Mouse (Mus musculus): ENCODE data around the gene Zfp992. TPM values are rescaled to one million over a fixed set of nuclear protein-coding genes. Genes with fewer than 3 reads are reported as not detected.
A peak's percentile ranks its signal among the peaks of the same experiment; 100 is the strongest.
"Not testable (repeated sequence)": the region's sequence is repeated elsewhere in the genome, so short reads cannot be mapped to it uniquely, and the experiment has no call there.

Zfp992 gene
- polyA plus RNA-seq, 1 experiment: 21.9 TPM

DNA sequence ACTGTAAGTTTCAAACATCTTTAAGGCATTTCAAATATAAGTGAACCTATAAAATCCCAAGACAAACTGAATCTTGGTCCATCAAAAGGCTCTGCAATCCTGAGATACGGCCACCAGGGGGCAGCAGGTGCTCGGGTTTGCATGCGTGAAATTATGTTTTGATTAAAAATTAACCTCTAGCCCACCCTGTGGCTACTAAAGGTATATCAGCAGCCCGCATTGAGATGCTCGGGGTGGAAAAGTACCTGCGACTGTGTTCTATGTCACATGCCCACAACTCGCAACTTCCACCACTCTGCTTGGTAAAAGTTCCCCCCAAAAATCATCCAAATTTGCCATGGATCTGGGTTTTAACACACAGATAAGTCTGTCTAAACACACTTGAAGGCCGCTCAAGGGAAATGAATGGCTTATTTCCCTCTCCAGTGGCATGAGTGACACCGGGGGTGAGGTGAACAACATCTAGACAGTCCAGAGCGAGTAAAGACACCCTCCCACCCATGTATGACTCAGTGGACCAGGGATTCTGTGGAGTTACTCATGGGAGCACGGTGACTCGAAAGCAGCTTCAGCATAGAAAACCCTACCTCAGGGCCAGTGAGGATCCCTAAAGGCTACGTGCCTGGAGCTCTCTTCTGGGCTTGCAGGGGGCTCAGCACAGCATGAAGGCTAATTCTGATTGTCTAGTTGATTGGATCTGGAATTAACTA is 34.9 kb downstream of the Zfp992 start:
- H3K4me1 ChIP-seq (ENCODE audit: control insufficient read depth, insufficient read depth, low read length); H3K4me3 ChIP-seq (ENCODE audit: insufficient read depth, low read length); H3K27ac ChIP-seq (ENCODE audit: insufficient read depth, low read depth, low read length): not testable (repeated sequence)
- peak; percentile 41; the same call in 1 of the 2 replicates for TF ChIP-seq CTCF (IDR thresholded peaks at IDR 0.05; ENCODE audit: low read depth, low read length)

DNA sequence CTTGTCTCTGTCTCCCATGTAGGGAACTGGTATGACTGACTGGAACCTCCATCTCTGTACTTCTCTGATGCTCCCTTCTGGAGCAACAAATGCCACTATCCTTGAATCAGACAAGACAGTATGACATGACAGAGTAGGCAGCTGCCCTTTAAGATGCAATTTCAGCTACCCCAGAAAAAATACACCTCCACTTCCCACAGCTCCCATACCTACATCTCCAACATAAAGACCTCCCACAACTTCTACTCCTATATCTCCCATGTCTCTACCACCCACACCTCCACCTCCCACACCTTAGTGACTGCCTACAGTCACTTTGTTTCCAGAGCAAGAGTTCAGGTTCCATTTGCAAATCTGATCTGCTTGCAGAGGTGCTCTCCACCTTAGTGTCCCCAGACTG is 35.9 kb downstream of the Zfp992 start:
- H3K4me3 ChIP-seq (ENCODE audit: insufficient read depth, low read length); H3K27ac ChIP-seq (ENCODE audit: insufficient read depth, low read depth, low read length); H3K4me1 ChIP-seq (ENCODE audit: control insufficient read depth, insufficient read depth, low read length): not testable (repeated sequence)

DNA sequence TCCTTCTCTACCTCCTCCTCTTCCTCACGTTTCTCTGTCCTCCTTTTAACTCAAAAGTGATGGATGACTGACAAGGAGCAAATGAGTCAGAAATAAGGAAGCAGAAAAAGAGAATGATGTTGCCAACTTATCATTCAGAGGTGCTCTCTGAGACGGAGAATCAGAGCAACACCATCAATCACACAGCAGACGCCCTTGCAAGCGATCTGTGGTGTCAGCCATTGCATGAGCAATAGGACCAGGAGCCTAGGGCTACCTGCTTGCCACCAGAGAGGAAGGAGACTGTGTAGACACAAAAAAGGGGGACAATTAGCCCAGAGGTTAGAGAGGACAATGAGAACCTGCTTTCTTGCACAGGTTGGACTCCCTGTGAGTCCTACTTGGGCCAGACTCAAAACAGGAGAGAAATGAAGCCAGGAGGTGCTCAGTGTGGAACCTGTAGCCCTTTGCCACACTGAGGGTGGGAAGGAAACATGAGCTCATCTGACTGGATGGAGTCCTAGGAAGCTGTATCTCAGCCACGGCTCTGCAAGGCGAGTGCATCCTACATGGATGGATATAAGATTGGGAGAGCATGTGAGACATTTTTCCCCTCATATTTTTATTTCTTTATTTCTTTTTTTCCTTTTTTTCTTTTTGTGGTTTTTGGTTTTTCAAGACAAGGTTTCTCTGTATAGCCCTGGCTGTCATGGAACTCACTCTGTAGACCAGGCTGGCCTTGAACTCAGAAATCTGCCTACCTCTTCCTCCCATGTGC is 36.5 kb downstream of the Zfp992 start:
- not testable (repeated sequence) for H3K4me3 ChIP-seq (ENCODE audit: insufficient read depth, low read length); H3K27ac ChIP-seq (ENCODE audit: insufficient read depth, low read depth, low read length); H3K4me1 ChIP-seq (ENCODE audit: control insufficient read depth, insufficient read depth, low read length)

DNA sequence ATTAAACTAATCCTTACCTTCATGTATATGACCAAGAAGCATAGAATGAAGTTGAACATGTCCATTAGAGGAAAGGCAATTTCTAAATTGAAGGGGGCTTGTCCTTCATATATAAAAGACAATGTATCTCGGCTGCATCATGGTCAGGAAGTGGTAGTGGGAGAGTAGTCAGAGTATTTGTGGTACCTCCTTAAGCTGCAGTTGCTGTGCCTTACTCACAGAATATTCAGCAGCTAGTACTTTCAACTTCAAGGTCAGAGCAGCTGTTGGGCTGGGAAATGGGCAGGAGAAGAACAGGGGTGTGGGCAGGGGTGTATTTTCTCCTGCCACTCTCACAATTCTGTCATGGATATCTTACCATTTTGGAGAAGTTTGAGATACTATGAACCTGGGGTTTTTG is 37.9 kb downstream of the Zfp992 start:
- H3K4me1 ChIP-seq (ENCODE audit: control insufficient read depth, insufficient read depth, low read length): not testable (repeated sequence)

DNA sequence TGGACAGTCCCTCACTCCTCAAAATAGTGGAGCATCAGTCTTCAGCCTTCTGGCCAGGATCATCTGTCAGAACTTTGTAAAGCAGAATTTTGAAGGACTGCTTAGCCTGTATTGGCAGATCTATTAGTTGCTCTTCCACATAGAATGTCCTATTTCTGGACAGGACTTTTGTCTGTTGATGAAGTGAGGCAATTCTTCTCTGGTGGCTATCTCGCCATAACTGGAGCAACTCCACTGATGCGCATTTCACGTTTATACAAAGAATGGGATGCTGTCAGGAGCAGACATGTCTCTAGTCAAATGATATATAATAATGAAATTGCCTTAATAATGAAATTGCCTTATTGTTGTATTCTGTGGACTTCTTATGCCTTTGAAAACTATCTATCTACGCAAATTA is 40.4 kb downstream of the Zfp992 start:
- not testable (repeated sequence) for H3K27ac ChIP-seq (ENCODE audit: insufficient read depth, low read depth, low read length); H3K4me1 ChIP-seq (ENCODE audit: control insufficient read depth, insufficient read depth, low read length); H3K4me3 ChIP-seq (ENCODE audit: insufficient read depth, low read length)

More for the DNA sequence above, 37.9 kb downstream of the Zfp992 start:
- H3K27ac ChIP-seq (ENCODE audit: insufficient read depth, low read depth, low read length); H3K4me3 ChIP-seq (ENCODE audit: insufficient read depth, low read length): not testable (repeated sequence)

DNA sequence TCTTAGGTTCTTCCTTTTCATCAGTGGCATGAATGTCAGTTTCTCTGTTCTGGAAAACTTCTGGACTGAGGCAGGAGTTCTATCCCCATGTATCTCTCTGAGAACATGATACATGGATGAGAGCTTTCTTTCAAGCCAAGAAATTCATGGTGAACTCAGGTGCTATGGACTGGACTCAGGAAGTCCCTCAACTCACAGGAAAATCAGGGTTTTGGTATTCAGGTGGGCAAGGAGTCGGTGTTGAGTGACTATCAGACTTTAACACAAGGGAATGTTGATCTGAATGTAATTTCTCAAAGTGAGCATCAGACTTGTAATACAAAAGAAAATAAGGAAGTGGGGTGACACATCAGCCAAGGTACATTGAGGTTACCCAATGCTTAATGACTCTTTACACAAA is 43.2 kb downstream of the Zfp992 start:
- H3K4me1 ChIP-seq (ENCODE audit: control insufficient read depth, insufficient read depth, low read length); H3K4me3 ChIP-seq (ENCODE audit: insufficient read depth, low read length); H3K27ac ChIP-seq (ENCODE audit: insufficient read depth, low read depth, low read length): not testable (repeated sequence)

DNA sequence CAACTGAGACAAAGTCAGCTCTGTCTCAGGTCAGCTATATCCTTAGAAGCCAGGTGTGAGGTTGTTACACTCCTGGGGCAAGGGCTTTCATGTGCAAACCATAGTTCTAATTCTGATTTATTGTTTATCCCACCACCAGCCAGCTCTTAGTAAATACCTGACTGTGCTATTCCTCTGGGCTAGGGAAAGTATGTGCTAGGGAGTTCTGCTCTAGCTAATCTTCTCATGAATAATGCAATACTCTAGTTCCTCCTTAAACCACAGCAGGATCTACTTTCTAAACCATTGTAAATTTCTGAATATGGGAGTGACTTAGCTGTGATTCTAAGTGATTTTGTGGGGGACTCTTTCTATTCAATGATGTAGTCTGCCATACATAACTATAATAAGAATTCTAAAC is 43.6 kb downstream of the Zfp992 start:
- Histone ChIP-seq H3K4me1 (ENCODE audit: control insufficient read depth, insufficient read depth, low read length) (no peaks in the 10 kb centered on the region), H3K4me3 (ENCODE audit: insufficient read depth, low read length) (no peak overlapping the region), H3K27ac (ENCODE audit: insufficient read depth, low read depth, low read length) (no peak overlapping the region)
- TF ChIP-seq CTCF (IDR thresholded peaks at IDR 0.05; ENCODE audit: low read depth, low read length): no peak
- no peak for TF ChIP-seq POLR2A (IDR thresholded peaks at IDR 0.05; ENCODE audit: borderline replicate concordance, low read depth, low read length)

DNA sequence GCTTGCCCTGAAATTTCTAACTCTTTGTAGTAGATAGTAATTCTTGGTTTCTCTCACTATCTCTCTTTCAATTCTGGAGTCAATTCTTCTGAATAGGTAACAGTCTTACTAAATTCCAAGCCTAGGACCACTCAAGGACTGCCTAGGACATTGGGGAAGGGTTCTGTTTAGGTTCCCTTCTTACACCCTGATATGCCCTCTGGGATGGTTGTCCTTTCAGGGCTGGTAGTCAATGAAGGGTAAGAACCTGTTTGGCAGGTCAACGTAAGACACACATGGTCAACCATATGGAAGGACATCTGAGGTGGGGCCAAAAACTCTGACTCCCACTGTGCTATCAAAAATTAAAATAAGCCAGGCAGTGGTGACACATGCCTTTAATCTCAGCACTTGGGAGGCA is 44.0 kb downstream of the Zfp992 start:
- no peak for TF ChIP-seq POLR2A (IDR thresholded peaks at IDR 0.05; ENCODE audit: borderline replicate concordance, low read depth, low read length)
- TF ChIP-seq CTCF (IDR thresholded peaks at IDR 0.05; ENCODE audit: low read depth, low read length): no peak
- no peak overlapping the region for H3K4me3 ChIP-seq (ENCODE audit: insufficient read depth, low read length)

DNA sequence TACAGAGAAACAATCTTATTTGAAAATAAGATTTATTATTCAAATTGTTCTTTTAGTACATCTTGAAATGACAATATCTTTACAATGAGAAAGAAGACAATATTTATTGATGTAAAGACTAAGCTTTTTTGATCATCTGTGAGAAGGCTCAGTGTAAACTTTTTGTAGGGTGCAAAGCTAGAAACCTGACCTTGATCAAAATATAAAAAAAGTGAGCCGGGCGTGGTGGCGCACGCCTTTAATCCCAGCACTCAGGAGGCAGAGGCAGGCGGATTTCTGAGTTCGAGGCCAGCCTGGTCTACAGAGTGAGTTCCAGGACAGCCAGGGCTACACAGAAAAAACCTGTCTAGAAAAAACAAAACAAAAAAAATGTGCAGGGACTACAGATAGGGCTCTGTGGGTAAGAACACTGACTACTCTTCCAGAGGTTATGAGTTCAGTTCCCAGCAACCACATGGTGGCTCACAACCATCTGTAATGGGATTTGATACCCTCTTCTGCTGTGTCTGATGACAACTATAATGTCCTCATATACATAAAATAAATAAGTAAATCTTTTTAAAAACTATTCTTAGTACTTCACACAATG is 44.6 kb downstream of the Zfp992 start:
- H3K27ac ChIP-seq (ENCODE audit: insufficient read depth, low read depth, low read length); H3K4me1 ChIP-seq (ENCODE audit: control insufficient read depth, insufficient read depth, low read length); H3K4me3 ChIP-seq (ENCODE audit: insufficient read depth, low read length): not testable (repeated sequence)

More for the DNA sequence above, 44.0 kb downstream of the Zfp992 start:
- Histone ChIP-seq H3K27ac (ENCODE audit: insufficient read depth, low read depth, low read length) (no peak overlapping the region), H3K4me1 (ENCODE audit: control insufficient read depth, insufficient read depth, low read length) (no peaks in the 10 kb centered on the region)

DNA sequence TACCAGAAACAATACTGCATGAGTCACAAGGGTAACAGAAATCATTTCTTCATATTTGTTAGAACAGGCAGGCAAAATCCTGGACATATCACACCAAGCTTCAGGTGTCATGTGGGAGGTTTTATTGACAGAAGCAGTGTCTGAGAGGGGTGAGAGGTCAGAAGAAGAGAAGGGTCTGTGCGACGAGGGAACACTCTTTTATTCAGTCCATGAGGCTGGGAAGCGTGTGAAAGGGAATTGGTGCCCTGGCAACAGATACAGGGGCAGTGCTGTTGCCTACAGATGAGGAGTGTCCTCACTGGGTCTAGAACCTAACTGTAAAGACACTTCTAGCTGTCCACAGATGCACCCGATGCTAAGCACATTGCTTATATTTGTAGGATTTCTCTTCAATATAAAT is 46.2 kb downstream of the Zfp992 start:
- no peaks in the 10 kb centered on the region for H3K4me1 ChIP-seq (ENCODE audit: control insufficient read depth, insufficient read depth, low read length)
- TF ChIP-seq POLR2A (IDR thresholded peaks at IDR 0.05; ENCODE audit: borderline replicate concordance, low read depth, low read length): no peak
- TF ChIP-seq CTCF (IDR thresholded peaks at IDR 0.05; ENCODE audit: low read depth, low read length): no peak
- H3K27ac ChIP-seq (ENCODE audit: insufficient read depth, low read depth, low read length): no peak overlapping the region
- H3K4me3 ChIP-seq (ENCODE audit: insufficient read depth, low read length): no peak overlapping the region

DNA sequence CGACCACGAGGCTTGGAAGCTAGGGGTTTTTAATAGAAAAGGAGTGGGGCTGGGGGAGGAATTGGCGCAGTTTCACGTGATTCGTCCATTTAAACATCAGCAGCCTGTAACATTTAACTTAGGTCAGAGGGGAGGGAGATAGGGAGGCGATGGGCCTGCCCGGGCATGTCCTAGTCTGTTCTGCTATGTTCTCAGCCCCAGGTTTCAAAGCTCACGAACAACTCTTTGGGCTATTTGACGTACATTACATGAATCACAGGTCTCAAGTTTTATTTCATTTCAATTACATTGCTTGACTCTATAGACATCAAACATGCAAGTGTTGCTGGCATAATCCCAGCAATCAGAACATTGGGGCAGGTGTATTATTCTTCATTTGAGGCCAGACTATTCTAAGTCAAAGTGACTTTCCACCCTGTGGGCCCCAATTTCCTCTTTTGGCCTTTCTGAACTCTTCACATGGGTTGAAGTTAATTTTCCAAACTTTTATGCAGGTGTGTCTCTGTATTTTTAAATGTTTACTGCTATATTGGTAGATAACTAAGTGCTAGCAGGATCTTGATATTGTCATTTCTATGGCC is 49.0 kb downstream of the Zfp992 start:
- H3K4me3 ChIP-seq (ENCODE audit: insufficient read depth, low read length); H3K4me1 ChIP-seq (ENCODE audit: control insufficient read depth, insufficient read depth, low read length); H3K27ac ChIP-seq (ENCODE audit: insufficient read depth, low read depth, low read length): not testable (repeated sequence)

DNA sequence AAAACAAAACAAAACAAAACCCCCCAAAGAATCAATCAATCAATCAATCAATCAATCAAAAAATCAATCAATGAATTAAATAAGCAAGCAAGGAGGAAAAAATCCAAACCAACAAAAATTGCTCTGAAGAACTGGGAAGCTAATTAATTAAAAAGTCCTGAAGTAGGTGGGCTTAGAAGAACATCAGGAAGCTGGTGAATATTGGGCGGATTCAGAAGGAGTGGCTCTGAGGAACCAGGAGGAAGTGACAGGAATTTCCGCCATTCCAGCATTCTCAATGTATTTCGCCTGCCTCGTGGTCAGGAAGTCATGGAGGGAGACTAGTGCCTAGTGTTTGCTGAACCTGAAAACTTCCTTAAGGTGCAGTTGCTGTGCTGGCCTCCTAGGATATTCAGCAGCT is 52.9 kb downstream of the Zfp992 start, which contains the start of gene Zfp981:
Gene Zfp981 (plus strand): TSS at position 301 of the 400 bp plus-strand sequence.
- not testable (repeated sequence) for H3K27ac ChIP-seq (ENCODE audit: insufficient read depth, low read depth, low read length); H3K4me3 ChIP-seq (ENCODE audit: insufficient read depth, low read length); H3K4me1 ChIP-seq (ENCODE audit: control insufficient read depth, insufficient read depth, low read length)

DNA sequence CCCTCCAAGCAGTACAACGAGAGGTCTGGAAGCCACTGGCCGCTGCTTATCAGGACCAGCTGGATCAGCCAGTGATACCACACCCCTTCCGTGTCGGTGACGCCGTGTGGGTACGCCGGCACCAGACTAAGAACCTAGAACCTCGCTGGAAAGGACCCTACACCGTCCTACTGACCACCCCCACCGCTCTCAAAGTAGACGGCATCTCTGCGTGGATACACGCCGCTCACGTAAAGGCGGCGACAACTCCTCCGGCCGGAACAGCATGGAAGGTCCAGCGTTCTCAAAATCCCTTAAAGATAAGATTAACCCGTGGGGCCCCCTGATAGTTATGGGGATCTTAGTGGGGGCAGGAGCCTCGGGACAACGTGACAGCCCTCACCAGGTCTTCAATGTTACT is 60.2 kb downstream of the Zfp992 start:
- not testable (repeated sequence) for H3K27ac ChIP-seq (ENCODE audit: insufficient read depth, low read depth, low read length); H3K4me3 ChIP-seq (ENCODE audit: insufficient read depth, low read length); H3K4me1 ChIP-seq (ENCODE audit: control insufficient read depth, insufficient read depth, low read length)

DNA sequence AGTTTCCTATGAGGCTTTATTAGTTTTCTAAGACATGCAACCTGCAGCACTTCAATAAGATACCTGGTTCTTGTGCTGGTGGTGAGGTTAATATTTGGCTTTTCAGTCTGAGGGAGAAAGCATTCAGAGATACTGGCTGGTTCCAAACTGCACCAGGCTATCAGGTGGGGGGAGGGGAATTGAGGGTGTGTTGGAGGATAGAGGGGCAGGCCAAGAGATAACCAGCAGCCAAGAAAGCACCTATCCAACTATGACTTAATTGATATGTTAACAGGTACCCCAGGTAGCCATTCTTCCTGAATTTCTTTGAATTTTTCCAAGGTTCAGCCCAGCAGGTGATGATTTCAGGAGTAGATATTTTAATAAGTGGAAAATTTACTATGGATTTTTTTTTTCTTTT is 63.0 kb downstream of the Zfp992 start:
- H3K4me3 ChIP-seq (ENCODE audit: insufficient read depth, low read length); H3K4me1 ChIP-seq (ENCODE audit: control insufficient read depth, insufficient read depth, low read length); H3K27ac ChIP-seq (ENCODE audit: insufficient read depth, low read depth, low read length): not testable (repeated sequence)

Data from bone marrow macrophage, adult 2 months (primary cell).